Mouse (Mus musculus) ovary, postnatal 14 days (tissue): ENCODE measurements around the gene 9130213A22Rik.

Experiments used
- DNase-seq: peaks from one replicate; pipeline ENCODE4 v3.0.0; 2022; ENCODE audit warnings: low spot score

The 9130213A22Rik gene

DNA sequence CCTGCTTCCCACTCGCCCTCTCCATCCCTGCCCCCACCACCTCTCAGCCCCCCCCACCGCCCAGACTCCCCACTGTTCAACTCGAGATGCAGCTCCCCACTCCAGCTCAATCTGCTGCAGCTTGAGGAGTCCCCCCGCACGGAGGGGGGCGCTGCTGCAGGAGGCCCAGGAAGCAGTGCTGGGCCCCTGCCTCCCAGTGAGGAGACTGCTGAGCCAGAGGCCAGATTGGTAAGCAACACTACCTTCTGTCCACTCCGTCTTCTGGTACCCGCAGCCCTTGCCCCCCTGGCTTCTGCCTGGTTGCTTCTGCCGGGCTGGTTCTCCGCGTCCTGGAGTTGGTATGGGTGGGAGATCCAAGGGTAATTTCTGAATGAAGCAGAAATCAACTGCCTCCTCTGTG is 15.5 kb downstream of the 9130213A22Rik start:
- DNase-seq = no peak

DNA sequence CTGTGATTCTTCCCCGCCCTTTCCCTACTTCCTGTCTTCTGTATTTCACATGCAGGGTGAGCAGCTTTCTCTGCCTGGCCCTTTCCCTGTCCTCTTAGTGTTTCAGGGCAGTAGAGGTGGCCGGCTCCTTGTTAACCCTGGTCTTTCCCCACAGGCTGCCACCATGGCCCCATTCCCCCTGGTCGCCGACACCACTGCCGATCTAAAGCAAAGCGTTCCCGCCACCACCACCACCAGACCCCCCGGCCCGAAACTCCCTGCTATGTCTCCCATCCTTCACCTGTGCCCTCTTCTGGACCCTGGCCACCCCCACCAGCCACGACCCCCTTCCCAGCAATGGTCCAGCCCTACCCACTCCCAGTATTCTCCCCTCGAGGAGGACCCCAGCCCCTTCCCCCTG is 16.1 kb downstream of the 9130213A22Rik start:
- no peak for DNase-seq

DNA sequence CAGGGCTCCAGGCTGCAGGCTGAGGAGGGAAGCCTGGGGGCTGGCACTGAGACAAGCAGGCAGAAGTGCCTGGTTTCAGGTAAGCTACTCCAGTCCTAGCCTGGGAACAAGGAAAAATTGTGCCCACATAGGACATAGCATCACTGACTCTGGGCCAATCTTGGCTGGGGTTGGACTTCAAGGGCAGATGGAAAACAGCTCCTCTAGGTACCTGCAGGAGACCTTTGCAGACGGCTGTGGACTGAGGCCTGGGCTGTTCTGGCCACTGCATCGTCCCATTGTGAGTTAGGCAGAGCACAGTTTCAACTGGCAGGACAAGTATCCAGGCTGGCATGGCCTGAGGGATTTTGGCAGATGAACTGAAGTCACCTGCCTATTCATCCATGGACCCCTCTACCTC is 16.6 kb downstream of the 9130213A22Rik start:
- no peak for DNase-seq

DNA sequence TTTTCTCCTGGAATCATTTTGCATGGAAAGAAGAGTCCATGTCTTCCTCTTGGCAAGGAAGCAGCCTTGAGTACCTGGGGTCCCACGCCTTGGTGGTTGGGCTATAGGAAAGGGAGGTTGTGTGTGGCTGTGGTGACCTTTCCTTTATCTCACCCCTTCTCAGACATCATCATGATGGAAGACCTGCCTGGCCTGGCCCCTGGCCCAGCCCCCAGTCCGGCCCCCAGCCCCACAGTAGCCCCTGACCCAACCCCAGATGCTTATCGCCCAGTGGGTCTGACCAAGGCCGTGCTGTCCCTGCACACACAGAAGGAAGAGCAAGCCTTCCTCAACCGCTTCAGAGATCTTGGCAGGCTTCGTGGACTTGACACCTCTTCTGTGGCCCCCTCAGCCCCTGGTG is 17.2 kb downstream of the 9130213A22Rik start:
- DNase-seq = no peak

DNA sequence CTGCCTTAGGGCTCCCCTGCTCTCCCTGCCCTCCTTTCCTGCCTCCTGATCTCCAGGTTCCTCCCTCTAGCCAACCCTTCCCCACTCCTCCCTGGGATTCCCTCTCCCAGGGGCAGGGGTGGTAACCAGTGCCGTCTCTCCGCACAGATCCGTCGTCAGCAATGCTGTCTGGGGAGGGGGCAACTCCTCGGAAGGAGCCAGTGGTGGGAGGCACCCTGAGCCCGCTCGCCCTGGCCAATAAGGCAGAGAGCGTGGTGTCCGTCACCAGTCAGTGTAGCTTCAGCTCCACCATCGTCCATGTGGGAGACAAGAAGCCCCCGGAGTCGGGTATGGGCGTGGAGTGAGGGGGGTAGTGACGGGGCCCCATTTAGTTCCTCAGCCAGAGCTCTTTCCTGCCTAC is 17.9 kb downstream of the 9130213A22Rik start:
- DNase-seq = no peak

DNA sequence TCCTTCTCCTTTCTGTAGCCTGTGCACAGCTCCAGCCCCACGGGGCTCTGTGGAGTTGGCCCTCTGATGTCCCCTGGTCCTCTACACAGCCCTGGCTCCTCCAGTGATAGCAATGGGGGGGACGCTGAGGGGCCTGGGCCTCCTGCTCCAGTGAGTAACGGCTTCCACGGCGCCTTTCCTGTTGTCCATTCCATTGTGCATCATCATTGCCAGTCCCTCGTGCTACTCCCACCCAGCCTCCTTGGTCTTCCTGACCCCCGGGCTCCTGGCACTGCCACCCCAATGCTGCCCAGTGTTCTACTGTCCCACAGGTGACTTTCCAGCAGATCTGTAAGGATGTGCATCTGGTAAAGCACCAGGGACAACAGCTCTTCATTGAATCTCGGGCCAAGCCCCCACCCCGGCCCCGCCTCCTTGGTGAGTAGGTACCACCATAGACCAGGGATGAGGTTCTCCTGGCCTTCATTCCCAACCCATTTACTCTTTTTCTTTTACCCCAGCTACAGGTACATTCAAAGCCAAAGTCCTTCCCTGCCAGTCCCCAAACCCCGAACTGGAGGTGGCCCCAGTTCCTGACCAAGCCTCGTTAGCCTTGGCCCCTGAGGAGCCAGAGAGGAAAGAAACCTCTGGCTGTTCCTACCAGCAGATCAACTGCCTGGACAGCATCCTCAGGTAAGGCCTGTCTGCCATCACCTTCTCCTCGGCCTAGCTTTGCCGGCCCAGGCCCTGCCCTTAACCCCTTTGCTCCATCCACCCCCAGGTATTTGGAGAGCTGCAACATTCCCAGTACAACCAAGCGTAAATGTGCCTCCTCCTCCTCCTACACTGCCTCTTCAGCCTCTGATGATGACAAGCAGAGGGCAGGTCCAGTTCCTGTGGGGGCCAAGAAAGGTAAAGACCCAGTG is 18.6 kb downstream of the 9130213A22Rik start:
- no peak for DNase-seq

DNA sequence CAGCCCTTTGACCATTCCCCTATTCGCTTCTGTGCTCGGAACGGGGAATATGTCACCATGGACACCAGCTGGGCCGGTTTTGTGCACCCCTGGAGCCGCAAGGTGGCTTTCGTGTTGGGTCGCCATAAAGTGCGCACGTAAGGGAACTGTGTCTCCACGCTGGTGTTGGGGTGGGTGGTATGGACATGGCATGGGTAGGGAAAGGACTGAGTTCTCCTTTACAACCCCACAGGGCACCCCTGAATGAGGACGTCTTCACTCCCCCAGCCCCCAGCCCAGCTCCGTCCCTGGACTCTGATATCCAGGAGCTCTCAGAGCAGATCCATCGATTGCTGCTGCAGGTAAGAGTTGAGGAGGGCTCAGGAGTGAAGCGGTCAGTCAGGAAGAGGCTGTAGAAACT is 19.3 kb downstream of the 9130213A22Rik start:
- DNase-seq = no peak

DNA sequence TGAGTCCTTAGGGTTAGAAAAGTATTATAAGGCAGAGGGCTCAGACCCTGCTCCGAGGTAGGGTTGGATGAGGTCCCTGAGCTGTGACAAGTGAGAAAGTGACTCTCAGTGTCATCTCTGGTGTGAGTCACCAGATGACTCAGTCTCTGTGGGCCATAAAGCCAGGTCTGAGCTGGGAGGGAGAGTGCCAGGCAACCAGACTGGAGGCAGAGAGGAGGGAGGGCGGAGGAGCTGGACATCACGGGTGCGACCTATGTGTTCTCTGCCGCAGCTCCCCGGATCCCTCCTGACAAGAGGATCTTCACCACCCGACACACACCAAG is 20.0 kb downstream of the 9130213A22Rik start:
- DNase-seq = no peak

DNA sequence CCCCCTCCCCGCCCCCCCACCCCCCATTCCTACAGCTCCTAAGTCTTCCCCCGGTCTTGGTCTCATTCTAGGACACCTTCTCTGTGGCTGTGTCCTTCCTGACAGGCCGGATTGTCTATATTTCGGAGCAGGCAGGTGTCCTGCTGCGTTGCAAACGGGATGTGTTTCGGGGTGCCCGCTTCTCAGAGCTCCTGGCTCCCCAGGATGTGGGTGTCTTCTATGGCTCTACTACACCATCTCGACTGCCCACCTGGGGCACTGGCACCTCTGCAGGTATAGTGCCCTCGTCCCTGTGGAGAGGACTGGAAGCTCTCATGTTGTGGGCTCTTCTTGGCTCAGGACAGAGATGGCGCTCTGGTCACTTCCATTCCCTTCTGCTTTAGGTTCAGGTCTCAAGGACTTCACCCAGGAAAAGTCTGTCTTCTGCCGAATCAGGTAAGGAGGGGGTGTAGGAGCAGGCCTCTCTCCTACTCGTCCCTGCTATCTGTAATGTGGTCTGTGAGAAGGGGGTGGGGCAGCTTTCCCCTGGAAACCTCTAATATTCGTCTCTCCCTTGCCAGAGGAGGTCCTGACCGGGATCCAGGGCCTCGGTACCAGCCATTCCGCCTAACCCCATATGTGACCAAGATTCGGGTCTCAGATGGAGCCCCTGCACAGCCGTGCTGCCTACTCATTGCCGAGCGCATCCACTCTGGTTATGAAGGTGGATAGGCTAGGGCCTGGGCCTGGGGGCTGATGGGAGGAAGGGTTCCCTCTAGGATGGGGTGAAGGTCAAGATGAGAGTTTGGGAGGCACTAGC is 20.6 kb downstream of the 9130213A22Rik start:
- DNase-seq = no peak

DNA sequence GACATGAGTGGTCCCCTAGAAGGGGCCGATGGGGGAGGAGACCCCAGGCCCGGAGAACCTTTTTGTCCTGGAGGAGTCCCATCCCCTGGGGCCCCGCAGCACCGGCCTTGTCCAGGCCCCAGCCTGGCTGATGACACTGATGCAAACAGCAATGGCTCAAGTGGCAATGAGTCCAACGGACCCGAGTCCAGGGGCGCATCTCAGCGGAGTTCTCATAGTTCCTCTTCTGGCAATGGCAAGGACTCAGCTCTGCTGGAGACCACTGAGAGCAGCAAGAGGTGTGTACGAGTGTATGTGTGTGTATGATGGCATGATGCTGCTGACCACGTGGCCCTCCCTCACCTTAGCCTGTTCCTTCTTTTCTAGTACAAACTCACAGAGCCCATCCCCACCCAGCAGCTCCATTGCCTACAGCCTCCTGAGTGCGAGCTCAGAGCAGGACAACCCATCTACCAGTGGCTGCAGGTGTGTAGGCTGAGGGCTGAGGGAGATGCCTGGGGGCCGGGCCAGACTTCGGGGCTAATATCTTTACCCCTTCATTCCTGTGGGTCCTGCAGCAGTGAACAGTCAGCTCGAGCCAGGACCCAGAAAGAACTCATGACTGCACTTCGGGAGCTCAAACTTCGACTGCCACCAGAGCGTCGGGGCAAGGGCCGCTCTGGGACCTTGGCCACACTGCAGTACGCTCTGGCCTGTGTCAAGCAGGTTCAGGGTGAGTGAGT is 21.6 kb downstream of the 9130213A22Rik start:
- DNase-seq = no peak

DNA sequence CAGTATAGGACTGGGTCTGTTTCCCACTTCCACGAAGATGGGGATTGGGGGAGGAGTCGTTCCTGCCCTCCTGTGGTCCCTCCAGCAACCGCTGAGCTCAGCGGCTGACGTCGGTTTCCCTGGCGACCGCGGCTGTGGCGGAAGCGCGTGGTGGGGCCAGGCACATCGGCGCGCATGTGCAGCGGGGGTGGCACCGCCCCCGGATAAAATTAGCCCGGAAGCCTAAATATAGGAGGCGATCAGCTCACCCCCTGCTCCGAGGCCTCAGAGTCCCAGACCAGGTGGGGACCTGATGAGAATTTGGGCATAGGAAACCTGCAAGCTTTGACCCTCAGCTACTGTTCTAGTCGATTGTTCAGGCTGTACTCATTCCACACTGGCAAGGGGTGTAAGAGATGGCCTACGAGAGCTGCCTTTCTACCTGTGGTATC is 22.5 kb downstream of the 9130213A22Rik start:
- DNase-seq = peak; percentile 76

DNA sequence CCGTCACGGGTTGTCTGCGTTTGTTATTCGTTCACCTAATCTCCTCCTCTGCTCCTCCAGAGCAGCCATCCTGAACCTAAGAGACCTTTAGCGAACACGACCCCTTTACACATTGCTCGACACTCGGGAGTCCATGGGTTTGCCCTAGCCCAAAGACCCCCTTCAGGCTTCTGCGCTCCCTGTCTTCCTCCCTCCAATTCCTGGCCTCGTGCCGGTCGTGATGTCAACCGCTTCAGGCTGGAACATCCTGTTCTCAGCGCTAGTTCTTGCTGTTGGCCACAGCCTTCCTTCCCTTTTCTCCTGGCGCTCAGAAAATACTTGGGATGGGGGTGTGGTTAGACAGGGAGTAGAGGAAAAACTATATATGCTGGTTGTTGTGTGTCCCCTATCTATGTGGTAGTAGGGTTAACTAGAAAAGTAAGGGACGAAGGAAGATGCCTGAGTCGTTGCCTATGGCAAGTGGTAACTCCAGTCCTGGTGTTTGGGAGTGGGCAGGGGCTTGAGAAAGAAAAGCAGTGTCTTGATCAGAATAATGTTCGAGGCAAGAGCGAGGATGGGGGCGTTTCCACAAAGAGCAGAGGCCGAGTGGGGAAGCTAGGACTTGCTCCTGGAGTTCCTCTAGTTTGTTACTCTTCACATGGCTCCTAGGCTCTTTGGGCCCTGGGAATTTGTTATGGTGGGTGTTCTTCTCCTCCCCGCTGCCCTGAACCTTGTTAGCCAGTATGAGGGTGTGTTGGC is 23.0 kb downstream of the 9130213A22Rik start:
- peak; percentile 68 for DNase-seq

DNA sequence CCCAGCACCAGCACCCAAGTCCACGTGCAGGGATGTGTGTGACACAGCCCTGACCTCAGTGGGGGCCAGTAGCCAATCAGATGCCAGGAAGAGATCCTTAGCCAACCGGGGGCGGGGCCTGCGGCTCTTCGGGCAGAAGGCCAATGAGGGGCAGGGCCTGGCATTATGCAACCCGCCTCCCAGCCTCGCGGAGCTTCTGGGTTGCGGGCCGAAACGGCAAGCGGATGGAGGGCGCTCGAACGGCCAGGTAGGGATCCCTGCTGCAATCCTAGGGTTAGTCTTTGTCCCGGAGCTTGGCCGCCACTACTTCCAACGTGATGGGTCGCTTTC is 23.7 kb downstream of the 9130213A22Rik start:
- peak; percentile 96 for DNase-seq

DNA sequence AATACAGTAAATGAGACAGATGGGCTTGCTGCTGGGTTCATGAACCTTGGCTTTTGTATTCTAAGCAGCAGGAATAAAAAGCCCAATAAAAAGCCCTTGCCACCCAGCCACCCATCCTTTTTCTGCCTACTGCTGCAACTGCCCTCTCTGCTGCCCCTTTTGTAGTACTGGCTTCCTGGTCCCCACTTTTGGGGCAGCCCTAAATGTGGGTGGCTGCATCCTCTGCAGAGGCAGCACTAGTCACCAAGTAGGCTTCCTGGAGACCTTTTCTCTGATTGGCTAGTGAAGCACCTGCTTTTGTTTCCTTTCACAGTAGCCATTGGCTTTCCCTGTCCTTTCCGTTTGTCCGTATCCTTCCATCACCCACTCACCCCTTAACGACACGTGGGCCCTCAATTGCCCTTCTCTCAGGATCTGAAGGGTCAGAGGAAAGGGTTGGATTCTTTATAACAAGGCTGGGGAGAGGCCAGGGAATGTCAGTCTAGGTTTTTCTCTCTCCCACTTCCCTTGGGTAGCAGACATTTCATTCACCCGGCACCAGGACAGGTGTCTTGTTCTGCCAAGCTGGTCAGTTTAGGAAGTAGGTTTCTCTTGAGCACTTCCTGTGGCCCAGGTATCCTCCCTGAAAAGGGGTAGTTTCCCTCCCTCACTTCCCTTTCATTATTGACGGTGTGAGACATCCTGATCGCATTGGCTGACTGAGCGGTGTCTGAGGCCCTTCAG is 24.2 kb downstream of the 9130213A22Rik start:
- DNase-seq = no peak

DNA sequence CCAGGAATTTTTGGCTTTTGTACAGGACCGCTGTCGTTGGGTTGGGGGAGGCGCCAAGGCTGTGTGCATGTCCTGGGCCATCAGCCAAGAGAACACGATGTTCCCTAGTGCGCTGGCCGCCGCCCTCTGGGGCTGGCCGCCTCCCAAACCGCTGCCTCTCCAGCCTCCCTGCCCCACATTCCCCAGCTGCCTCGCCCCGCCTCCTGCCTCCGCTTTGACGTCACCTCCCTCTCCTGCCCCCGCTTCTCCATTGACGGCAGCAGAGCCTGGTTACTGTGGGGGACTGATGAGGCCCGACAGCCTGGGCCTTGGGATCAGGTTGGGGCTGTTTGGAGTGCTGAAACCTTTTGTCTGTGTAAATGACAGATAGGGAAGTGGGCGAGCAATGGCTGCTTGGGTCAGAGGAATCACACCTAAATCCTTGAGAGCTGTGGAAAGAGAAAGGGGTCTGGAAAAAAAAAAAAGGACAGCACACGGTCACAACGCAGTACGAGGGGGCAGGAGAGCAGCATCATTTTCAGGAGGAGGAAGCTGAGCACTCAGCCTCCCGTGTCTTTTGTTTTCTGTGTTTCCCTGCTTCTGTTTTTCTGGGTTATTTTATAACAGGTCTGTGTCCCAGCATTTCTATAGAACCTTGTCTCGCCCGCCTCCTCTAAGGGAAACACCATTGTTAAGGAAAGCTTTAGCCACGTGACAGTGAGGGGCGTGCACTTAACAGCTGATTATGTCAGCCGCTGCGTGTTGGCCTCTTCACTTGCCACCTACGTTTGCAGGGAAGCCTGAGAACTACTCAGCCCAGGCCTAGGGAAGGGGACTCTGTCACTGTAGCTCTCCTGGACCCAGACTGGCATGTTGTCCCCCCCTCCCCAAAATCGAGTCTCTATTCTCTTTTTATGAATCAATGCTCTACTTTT is 25.1 kb downstream of the 9130213A22Rik start:
- peak; percentile 100 for DNase-seq

DNA sequence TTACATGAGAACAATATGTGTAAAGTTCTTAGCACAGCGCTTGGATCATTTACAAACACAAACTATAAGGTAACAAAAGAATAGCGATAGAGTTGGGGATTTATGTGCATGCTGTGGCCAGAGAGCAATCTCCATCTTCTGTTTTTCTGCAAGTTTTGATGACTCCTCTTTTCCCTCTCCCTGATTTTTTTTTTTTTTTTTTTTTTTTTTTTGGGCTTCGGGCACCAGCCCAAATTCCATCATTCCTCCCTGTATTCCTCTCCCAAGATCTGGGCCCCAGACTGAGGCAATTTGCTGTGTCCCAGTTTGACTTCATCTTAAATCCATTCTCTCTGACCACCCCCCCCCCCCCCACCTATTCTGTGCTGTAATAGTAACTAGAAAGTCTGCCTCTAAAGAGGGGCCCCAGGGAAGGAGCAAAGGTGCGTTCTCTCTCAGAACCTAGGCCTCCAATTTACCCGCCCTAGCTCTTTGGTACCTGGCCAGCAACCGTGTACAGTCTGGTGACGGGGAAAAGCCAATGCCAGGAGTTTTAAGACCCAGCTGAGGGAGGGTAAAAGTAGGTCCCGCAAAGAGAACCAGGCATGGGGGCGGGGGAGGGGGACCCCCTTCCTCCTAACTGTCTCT is 25.9 kb downstream of the 9130213A22Rik start:
- DNase-seq = no peak

DNA sequence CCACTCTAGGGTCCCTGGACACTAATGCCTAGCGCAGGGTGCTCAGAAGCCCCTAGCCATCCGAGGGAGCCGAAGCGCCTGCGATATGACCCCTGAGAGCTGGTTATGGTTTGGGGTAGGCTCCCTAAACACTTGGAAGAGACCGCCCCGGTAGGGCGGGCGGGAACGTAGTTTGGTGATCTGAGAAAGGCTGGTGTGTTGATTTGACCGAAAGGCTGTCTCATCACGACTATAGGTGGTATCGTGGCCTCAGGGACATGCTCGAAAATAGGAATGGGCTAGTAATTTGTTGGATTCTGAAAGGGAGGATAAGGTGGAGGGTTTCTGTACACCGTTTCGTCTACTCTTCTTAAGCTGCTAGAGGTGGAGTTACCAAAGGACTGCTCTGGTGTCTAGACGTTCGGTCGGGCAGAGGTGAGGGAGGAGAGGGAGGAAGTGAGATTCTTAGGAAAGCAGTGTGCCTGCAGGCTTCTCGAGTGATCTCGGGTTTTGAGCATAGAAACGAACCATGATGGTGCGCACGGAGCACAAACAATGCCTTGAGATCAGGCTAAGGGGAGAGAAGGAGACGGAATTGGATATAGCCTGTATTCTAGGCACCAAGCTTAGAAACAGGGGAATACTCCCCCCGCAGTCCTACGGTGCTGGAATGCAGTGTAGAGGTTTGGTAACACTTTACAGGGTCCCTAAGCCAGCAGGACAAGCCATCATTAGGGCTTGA is 26.7 kb downstream of the 9130213A22Rik start:
- DNase-seq = no peak

DNA sequence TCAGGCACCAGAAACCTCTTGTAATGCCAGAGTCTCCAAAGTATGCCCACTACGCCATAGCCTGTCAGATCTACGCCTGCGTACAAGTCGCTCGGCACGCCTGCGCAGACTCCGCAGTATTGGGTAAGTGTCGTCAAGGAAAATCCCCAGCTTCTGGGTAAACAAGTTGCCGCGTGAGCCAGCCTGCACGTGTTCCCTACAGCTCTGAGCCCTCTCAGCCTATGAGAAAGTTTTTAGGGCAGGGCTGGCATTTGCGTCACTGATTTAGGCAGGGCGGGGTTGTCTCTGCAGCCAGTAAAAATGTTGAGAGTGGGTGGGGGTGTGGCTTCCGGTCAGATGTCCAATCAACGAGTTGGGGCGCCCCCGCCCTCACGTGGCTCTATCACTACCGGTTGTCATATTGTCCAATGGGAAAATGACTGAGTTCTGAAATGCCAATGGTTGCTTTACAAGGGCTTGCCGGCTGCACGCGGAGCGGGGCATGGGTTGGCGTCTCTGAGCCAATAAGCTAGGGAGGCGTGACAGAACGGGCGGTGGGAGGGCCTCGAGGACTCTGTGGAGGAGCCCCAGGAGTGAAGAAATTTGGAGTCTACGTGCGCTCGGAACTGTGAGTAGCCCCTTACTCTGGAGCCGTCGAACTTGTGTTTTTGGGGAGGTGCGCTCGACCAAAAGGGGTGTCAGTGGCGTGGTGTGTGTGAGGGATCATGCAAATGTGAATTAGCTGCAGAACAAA is 27.5 kb downstream of the 9130213A22Rik start, which contains the start of gene Per1:
Gene Per1, plus strand, starts transcription at position 521 of the 733 bp plus-strand sequence.
- DNase-seq = peak; percentile 94
